In genomic region chr7:19718297-19718952, GRCm38 (mm10) we compare ENCODE assay signal across 21 mouse cellular contexts. TPM values are rescaled to one million over a fixed set of nuclear protein-coding genes. Genes with fewer than 3 reads are reported as not detected.
"Had no signal": no experiment of that assay in that cellular context is flagged by ENCODE, and none has a peak within 500 bp of the region (broad histone marks: within the 10 kb centered on the region; RNA-seq: fewer than 3 reads in every experiment).

No protein-coding gene starts in this region.

- H3K4me3 ChIP-seq: midbrain, embryonic 10.5 days; midbrain, embryonic 12.5 days; myocyte; neural tube, embryonic 13.5 days; neural tube, embryonic 15.5 days had no signal

- H3K27me3 ChIP-seq: midbrain, embryonic 12.5 days; neural tube, embryonic 13.5 days; neural tube, embryonic 15.5 days had no signal

- H3K9me3 ChIP-seq: neural tube, embryonic 15.5 days had no signal

- ATAC-seq: midbrain, embryonic 16.5 days had no signal

- H3K9ac ChIP-seq: lung, embryonic 14.5 days; midbrain, embryonic 12.5 days; neural tube, embryonic 13.5 days; neural tube, embryonic 15.5 days had no signal

- DNase-seq: lung, embryonic 14.5 days; lung, postnatal 10 days; lung, postnatal 4 days; midbrain, embryonic 14.5 days; retina, postnatal 1 day; right cerebral cortex, adult 18-20 months; right cerebral cortex, postnatal 25 days; right cerebral cortex, postnatal 4 days; spleen, adult 18-20 months; thymus, adult 18-20 months; thymus, postnatal 14 days; thymus, postnatal 36 days had no signal

- H3K4me2 ChIP-seq: lung, embryonic 14.5 days; midbrain, embryonic 12.5 days; neural tube, embryonic 13.5 days; neural tube, embryonic 15.5 days had no signal

- H3K27ac ChIP-seq: midbrain, embryonic 10.5 days; midbrain, embryonic 12.5 days; neural tube, embryonic 13.5 days; neural tube, embryonic 15.5 days had no signal

RNA-seq across cellular contexts. Expression of gene Apoc1, which starts 26.0 kb away (rescaled TPM):
- polyA plus RNA-seq: myocyte; small intestine, adult 2 months had no signal

RNA-seq across cellular contexts. Expression of gene Apoc4, which starts 37.1 kb away (rescaled TPM):
- total RNA-seq: megakaryocyte-erythroid progenitor cell, adult 5-6 weeks had no signal
- polyA plus RNA-seq: midbrain, embryonic 10.5 days; midbrain, embryonic 14.5 days; midbrain, embryonic 16.5 days; myocyte; neural tube, embryonic 11.5 days had no signal
